Mouse (Mus musculus) kidney, postnatal 36 days (tissue): ENCODE measurements around the gene Snrnp35.
A peak's percentile ranks its signal among the peaks of the same experiment; 100 is the strongest.
"Not testable (repeated sequence)": the region's sequence is repeated elsewhere in the genome, so short reads cannot be mapped to it uniquely, and the experiment has no call there.

Source experiments
- DNase-seq, 2 experiments: peaks; one replicate each; pipeline ENCODE4 v3.0.0; 2021 to 2022; ENCODE audit warnings: mixed read lengths in 2 of 2

The Snrnp35 gene

DNA sequence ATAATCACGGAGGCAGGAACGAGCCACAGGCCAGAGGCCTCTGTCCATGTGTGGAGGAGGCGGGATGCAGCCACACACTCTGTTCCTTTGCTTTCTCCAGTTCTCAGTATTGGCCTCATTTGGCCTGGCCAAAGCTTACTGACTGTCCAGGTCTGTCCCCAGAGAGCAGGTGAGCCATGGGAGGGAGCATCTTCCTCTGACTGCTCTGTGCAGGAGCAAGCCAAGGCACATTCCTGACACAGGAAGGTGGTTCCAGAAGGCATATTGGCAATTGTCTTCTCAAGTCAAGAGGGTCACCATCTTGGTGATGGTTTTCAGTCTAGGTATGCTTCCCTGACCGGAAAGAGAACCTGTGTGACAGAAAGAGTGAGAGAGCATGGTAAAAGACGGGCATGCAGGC is 19.5 kb upstream of the Snrnp35 start:
- no peak for DNase-seq

- DNase-seq = no peak
Measured at GRCm38 (mm10) chr5:124464905-124465304, 18.0 kb upstream of the Snrnp35 start.

GRCm38 (mm10) chr5:124467766-124468165 is 15.2 kb upstream of the Snrnp35 start:
- peak in 1 of 2 experiments; percentile 56 for DNase-seq

DNA sequence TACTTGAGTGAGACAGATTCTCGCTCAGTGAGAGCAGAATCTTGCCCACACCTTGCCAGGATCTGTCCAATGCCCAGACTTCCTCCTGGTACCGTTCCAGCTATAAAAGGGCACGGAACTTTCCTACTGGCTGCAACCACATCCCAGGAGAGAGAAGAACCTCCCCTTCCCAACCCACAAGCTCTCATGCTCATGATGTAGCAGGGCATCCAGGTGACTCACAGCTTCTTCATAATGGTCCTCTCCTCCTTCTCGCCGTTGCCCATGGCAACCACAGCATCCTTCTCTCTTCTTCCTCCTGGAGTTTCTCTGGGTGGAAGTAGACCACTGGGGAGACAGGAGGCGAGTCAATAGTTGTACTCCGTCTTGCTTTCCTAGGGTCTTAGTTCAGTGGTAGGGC is 14.6 kb upstream of the Snrnp35 start:
- DNase-seq = no peak

DNA sequence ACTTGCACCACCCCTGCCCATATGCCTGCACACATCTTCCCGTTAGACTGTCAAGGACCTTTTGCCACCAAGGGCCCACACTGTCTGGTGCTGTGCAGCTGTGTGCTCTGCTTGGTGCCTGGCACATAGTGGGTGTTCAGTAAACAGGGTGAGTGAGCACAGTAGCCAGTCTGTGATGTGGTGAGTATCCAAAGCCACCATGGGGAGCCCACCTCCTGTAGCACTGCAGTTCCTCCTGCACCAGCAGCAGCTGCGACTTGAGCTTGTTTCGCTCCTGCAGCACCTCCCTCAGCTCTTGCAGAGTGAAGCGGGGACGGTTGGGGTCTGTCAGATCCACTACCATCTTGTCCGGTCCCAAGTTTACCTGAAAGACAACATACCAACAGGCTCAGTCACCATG is 13.4 kb upstream of the Snrnp35 start:
- DNase-seq = no peak

DNA sequence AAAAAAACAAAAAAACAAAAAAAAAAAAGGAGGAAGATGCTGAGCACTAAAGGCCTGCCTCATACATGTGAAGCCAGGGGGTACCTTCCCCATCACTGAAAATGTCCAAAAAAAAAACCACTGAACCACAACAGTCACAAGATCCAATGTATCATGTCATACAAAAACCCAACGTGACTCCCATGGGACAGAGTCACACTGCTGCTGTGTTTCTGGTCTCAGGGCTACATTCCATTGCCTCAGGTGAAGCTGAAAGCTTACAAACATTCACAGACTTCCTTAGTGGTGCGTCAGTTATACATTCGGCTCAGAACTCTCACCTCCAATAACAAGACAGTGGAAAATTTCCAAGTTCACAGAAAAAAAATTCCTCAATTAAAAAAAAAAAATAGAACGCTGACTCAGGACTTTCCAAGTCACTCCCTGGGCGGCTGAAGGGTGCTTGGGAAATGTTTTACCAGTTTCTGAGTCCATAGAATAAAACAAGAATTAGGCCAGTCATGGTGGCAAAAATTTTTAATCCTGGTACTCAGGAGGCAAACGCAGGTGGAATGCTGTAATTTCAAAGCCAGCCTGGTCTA is 12.3 kb upstream of the Snrnp35 start:
- peak in 1 of 2 experiments; percentile 52 for DNase-seq

- DNase-seq = no peak
Measured at GRCm38 (mm10) chr5:124478873-124479204, 4.1 kb upstream of the Snrnp35 start.

GRCm38 (mm10) chr5:124480119-124480518 is 2.8 kb upstream of the Snrnp35 start:
- DNase-seq = no peak

- DNase-seq = no peak
Measured at GRCm38 (mm10) chr5:124481714-124482113, 1.2 kb upstream of the Snrnp35 start.

GRCm38 (mm10) chr5:124482436-124482965 is 433 bp upstream of the Snrnp35 start:
- DNase-seq = peak in 1 of 2 experiments; percentile 45

GRCm38 (mm10) chr5:124483655-124484396 is 892 bp downstream of the Snrnp35 start:
- no peak for DNase-seq

DNA sequence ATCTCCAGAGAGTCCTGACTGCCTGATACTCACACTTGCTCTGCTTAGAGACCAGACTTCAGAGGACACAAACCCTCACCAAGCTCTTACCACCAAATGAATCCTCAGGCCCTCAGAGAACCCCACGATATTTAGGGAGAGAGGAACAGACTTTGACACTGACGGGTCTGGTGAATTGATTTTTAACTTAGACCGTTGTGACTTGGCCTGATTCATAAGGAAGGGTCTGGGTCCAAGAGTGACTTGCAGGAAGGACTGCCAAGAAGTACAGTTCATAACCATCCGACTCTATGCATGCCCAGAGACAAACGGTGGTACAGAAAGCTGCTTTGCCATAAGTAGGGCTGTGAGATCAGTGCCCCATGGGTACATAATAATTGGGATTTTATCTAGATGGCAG is 2.7 kb downstream of the Snrnp35 start:
- DNase-seq = peak in 1 of 2 experiments; percentile 17

DNA sequence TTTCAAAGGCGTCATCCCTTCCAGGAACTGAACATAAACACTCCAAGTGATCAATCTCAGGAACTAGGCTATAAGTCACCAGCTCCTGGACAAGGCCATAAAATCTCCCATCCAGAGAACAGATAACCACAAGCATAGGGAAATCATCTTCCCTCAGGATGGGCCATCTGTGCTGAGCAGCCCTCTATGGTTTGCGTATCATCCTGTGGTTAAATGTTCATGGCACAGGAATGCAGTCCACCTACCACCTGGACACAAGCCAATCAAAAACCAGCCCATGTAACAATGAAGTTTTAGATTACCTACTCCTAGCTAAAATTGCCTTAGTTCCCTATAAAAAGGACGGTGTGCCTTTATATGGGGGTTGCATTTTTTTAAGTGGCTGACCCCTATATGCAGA is 6.0 kb downstream of the Snrnp35 start:
- no peak for DNase-seq

- DNase-seq = no peak
Measured at GRCm38 (mm10) chr5:124491732-124492131, 8.8 kb downstream of the Snrnp35 start.

DNA sequence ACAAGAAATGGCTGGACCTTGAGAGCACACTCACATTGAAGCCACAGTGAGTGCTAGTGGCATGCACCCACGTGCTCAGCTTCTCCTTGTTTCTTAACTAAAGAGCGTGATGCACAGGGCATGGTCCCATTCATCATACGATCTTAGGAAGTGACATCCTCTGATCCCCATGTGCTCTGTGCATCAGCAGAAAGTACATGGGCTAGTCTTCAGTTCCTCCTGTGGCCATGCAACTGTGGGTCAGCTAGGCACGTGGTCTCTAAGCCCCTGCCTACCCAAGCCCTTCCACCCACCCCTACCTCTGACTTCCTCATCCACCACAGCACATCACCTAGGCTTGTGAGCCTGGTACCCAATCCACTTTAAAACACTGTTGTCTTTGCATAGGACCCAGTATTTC is 9.7 kb downstream of the Snrnp35 start:
- DNase-seq = no peak

DNA sequence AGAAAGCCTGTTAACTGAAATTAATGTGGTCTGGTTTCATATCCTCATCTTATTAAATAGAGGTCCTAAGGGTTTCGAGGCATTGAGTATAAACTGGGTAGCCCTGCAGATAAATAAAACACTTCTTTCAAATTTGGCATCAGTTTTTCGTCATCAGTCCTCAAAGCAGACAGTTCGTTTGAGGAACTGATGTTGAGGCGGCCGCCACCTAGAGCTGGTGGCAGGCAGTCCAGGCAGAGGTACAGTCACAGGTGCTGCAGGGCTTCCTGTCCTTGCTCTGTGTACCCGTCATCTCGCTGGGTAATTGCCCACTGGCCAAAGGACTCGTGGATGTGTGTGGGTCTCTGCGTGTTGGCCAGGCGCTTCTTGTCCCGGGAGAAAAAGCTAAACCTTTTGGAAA is 10.5 kb downstream of the Snrnp35 start:
- DNase-seq = no peak

DNA sequence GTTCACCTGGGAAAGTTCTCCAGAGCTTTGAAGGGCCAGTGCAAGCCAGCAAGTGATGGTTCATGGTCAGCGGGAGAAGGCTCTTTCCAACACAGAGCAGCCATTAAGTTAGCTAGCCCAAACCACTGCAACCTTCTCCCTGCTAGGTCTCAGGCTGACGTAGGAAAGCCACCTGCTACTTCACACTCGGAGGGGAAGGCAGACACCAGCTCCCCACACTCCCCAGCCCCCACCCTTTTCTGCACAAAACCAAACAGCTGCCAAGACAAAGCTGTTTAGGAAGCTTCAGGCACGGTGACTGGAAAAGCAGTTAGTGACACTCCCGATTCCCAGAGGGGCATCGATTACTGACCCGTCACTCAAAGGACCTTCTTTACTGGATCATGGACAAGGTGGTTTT is 12.6 kb downstream of the Snrnp35 start:
- DNase-seq = no peak

DNA sequence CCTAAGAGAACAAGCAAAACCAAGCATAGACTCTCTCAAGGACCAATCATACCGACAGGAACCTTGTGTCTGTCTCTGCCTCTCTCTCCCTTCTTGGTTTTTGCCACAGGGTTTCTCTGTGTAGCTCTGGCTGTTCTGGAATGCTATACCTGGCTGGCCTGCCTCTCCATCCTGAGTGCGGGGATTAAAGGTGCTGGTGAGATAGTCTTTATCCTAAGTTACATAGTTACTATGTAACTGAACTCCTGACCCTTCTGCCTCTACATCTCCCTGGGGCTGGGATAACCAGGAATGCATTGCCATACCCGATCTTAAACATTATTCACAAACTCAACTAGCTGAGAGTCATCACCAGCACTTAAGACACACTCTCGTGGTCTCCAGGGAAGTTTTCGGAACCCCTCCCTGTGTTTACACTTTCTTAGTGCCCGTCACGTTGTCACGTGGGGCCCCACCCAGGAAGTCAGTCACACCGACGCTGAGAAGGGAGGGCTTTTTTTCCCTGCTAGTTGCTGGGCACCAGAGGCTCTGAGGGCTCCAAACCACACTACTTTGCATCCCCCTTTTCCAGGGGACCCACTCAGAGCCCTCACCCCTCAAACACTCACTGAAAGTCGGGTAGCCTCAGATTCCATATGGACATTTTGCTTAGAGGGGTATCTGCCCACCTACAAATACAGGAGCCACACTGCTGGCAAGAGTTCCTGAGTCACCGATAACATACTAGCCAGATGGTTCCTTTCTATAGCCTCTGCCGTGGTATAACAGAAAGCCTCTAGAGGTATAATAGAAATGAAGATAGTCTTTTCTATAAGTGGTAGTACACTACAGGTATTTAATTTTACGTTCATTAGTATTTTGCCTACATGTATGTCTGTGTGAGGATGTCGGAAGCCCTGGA is 13.9 kb downstream of the Snrnp35 start:
- DNase-seq = no peak

DNA sequence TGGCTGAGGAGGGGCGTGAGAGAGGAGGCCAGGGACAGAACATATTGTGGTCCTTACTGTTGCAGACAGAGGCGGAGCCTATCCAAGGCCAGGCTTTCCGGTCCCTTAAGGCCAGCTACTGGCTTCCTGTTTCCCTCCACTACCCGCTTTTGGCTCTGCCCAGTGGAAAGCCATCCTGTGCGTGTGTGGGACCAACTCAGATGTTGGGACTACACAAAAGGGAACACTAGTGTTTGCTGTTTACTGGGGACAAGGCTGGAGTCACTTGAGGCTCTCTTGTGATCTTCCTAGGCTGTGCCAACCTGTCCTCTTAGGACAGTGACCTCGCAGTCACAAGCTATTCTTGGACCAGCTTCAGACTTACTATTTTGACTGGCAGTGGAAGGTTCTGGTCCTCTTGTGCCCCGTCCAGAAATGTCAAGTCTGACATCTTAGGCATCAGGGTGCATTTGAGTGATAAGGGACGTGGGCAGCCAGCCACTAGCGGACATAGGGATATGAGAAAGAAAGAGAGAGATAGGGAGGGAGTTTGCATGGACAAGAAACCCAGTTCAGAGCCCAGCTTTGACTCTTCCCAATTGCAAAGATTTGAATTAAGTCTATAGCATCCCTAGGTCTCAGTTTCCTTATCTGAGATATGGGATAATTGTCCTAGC is 15.4 kb downstream of the Snrnp35 start:
- peak; percentile 61 to 65 for DNase-seq

GRCm38 (mm10) chr5:124499001-124499400 is 16.1 kb downstream of the Snrnp35 start:
- DNase-seq = no peak

- not testable (repeated sequence) for DNase-seq
Measured at GRCm38 (mm10) chr5:124500037-124500436, 17.1 kb downstream of the Snrnp35 start.

GRCm38 (mm10) chr5:124500573-124500972 is 17.6 kb downstream of the Snrnp35 start:
- no peak for DNase-seq

GRCm38 (mm10) chr5:124501541-124501940 is 18.6 kb downstream of the Snrnp35 start:
- no peak for DNase-seq
